Mouse (Mus musculus) forebrain, embryonic 12.5 days (tissue): ENCODE results near the gene Ralgapb. TPM values are rescaled to one million over a fixed set of nuclear protein-coding genes. Genes with fewer than 3 reads are reported as not detected.

Source experiments
- ATAC-seq: fragments of 200-750 bp; cut with Nextera tagmentation; 2 replicates; pipeline ENCODE4 v1.8.0; 2017; ENCODE audit warnings: moderate TSS enrichment; ENCODE audit not compliant: low FRiP score
- H3K27ac ChIP-seq: fragments of 300-500 bp; sonication (generic); 2 replicates; pipeline ENCODE4 v1.5.1; 2016; ENCODE audit warnings: mild to moderate bottlenecking
- H3K27me3 ChIP-seq: fragments of 300-500 bp; sonication (generic); 2 replicates; pipeline ENCODE4 v1.6.1; 2016; ENCODE audit warnings: mild to moderate bottlenecking
- H3K36me3 ChIP-seq: fragments of 300-500 bp; sonication (generic); replicated peaks from 2 replicates; pipeline ENCODE4 v1.6.1; 2016; ENCODE audit warnings: mild to moderate bottlenecking
- H3K4me1 ChIP-seq: fragments of 300-500 bp; sonication (generic); 2 replicates; pipeline ENCODE4 v1.6.1; 2016
- H3K4me2 ChIP-seq: fragments of 300-500 bp; sonication (generic); 2 replicates; pipeline ENCODE4 v1.6.1; 2016; ENCODE audit warnings: mild to moderate bottlenecking, moderate library complexity
- H3K4me3 ChIP-seq: fragments of 300-500 bp; sonication (generic); replicated peaks from 2 replicates; pipeline ENCODE4 v1.5.1; 2016; ENCODE audit warnings: mild to moderate bottlenecking
- H3K9ac ChIP-seq: fragments of 300-500 bp; sonication (generic); 2 replicates; pipeline ENCODE4 v1.6.1; 2016; ENCODE audit warnings: mild to moderate bottlenecking
- H3K9me3 ChIP-seq: fragments of 300-500 bp; sonication (generic); 2 replicates; pipeline ENCODE4 v1.6.1; 2016
- WGBS: fragments of 180-500 bp; shearing (Covaris S2); methylation state at CpG from one replicate; pipeline ENCODE4 v1.1.7; 2016; 5-methylcytosine and 5-hydroxymethylcytosine counted together
- polyA plus RNA-seq: library from polyadenylated mRNA; unstranded; fragments of >200 nt; fragmentation: Nextera tagmentation; extraction: Ambion mirVana; gene quantifications from 2 replicates; pipeline ENCODE4 v1.2.1, GENCODE M21; 2016

Gene Ralgapb
- polyA plus RNA-seq, 1 experiment from 2014 or later: 24.3 TPM

- Histone ChIP-seq H3K27me3 (no peaks in the 10 kb centered on the region), H3K4me3 (no peak within 1 kb of the TSS), H3K9ac (no peak within 1 kb of the TSS), H3K9me3 (no peaks in the 10 kb centered on the region), H3K27ac (no peak within 1 kb of the TSS), H3K4me2 (no peak within 1 kb of the TSS), H3K4me1 (no peaks in the 10 kb centered on the region), H3K36me3 (peaks cover 26% of the 10 kb centered on the region)
- WGBS: 78% methylated on average over 11 of the region's 11 CpGs
- ATAC-seq: no peak
Observed at GRCm38 (mm10) chr2:158501836-158502812, 92.5 kb downstream of the Ralgapb start, which contains the start of gene Adig. TSS of gene Adig (plus strand) at chr2:158502612.

GRCm38 (mm10) chr2:158503226-158503625 is 93.6 kb downstream of the Ralgapb start:
- Histone ChIP-seq H3K4me3 (no peak overlapping the region), H3K36me3 (peaks cover 15% of the 10 kb centered on the region), H3K4me2 (no peak overlapping the region), H3K27me3 (no peaks in the 10 kb centered on the region), H3K4me1 (no peaks in the 10 kb centered on the region), H3K27ac (no peak overlapping the region), H3K9ac (no peak overlapping the region), H3K9me3 (no peaks in the 10 kb centered on the region)
- WGBS: 85% methylated on average over 7 of the region's 7 CpGs
- ATAC-seq: no peak

DNA sequence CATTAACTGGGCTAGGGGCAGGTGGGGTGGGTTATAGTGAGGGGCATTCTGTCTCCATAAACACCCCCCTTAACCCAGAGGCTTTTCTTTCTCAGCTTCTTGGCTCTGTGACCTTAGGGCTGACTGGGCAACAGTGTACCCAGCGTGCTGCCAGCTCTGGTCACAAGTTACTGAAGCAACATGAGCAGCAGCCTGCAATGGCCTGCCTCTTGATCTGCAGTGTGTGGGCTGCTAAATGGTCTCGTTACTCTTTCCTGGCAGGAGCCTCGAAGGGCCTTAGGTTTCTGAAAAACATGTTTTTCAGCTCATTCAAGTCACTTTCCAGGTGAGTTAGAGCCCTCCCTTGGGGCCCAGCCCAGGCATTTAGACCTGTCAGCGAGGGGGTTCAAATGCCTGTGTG is 94.0 kb downstream of the Ralgapb start:
- H3K4me1 ChIP-seq: no peaks in the 10 kb centered on the region
- peaks cover 11% of the 10 kb centered on the region for H3K36me3 ChIP-seq
- 77% methylated on average over 4 of the region's 4 CpGs for WGBS
- no peaks in the 10 kb centered on the region for H3K9me3 ChIP-seq
- no peak overlapping the region for H3K27ac ChIP-seq
- H3K9ac ChIP-seq: no peak overlapping the region
- H3K4me3 ChIP-seq: no peak overlapping the region
- no peak overlapping the region for H3K4me2 ChIP-seq
- ATAC-seq: no peak
- H3K27me3 ChIP-seq: no peaks in the 10 kb centered on the region

DNA sequence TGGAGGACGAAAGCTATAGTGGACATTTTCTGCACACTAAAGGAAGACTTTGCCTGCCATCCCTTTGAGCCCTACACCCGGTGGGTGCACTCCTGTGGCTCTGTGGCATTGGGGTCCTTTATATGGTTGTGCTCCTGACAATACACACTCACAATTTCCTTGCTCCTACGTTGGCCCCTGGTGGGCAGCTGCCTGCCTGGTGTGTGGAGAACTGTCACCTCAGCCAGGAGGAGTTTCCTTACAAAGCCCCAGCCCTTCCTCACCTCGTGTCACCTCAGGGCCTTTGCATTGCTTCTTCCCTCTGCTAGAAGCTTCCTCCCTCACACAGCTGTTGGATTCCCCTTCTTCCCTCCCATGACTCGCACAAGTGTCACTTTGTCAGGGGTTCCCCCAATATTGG is 96.8 kb downstream of the Ralgapb start:
- H3K27ac ChIP-seq: no peak overlapping the region
- H3K36me3 ChIP-seq: no peaks in the 10 kb centered on the region
- WGBS: 86% methylated on average over 5 of the region's 5 CpGs
- H3K9ac ChIP-seq: no peak overlapping the region
- no peaks in the 10 kb centered on the region for H3K4me1 ChIP-seq
- no peak overlapping the region for H3K4me3 ChIP-seq
- H3K27me3 ChIP-seq: no peaks in the 10 kb centered on the region
- H3K9me3 ChIP-seq: no peaks in the 10 kb centered on the region
- H3K4me2 ChIP-seq: no peak overlapping the region
- ATAC-seq: no peak

GRCm38 (mm10) chr2:158507046-158507445 is 97.4 kb downstream of the Ralgapb start:
- Histone ChIP-seq H3K36me3 (no peaks in the 10 kb centered on the region), H3K9ac (no peak overlapping the region), H3K27ac (no peak overlapping the region), H3K4me2 (no peak overlapping the region), H3K9me3 (no peaks in the 10 kb centered on the region), H3K4me3 (no peak overlapping the region), H3K27me3 (no peaks in the 10 kb centered on the region), H3K4me1 (no peaks in the 10 kb centered on the region)
- 91% methylated on average over 10 of the region's 10 CpGs for WGBS
- no peak for ATAC-seq

DNA sequence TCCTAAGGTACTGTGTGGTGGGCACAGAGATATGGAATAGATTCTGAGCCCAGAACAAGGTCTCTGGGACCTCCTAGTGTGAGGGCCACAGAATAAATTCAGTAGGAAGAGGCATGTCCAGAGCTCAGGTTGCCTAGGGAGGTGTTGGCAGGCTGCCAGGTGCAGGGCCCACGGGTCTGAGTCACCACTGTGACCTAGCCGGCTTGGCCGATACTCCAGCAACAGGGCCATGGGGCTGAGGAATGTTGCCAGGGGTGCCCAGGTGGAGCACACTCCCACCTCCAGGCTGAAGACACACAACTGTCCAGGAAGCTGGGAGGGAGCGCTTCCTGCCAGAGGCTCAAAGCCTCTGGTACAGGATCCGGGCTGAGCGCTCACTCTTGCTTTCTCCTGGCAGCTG is 101.0 kb downstream of the Ralgapb start:
- no peaks in the 10 kb centered on the region for H3K27me3 ChIP-seq
- no peak for ATAC-seq
- H3K27ac ChIP-seq: no peak overlapping the region
- no peaks in the 10 kb centered on the region for H3K36me3 ChIP-seq
- 91% methylated on average over 6 of the region's 6 CpGs for WGBS
- H3K9me3 ChIP-seq: no peaks in the 10 kb centered on the region
- H3K9ac ChIP-seq: no peak overlapping the region
- no peaks in the 10 kb centered on the region for H3K4me1 ChIP-seq
- no peak overlapping the region for H3K4me2 ChIP-seq
- H3K4me3 ChIP-seq: no peak overlapping the region

DNA sequence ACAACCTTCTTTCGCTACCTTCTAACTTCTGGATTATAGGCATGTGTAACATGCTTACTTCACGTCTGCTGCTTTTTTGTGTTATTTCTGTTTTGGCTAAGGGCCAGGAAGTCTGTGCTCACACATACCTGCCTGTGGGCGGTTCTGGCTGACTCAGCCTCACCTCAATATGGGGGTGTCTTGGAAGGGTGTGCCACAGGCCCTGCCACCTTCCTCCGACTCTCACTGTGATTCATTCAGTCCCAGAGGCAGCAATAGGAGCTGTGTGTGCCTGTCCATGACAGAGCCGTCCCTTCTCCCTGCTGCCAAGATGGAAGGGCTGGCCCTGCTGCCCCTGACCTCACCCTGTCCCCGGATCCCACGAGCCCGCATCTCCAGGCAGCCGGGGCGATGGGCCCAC is 102.9 kb downstream of the Ralgapb start, which contains the start of gene Arhgap40:
TSS of gene Arhgap40 (plus strand) at position 269 of the 400 bp plus-strand sequence.
- ATAC-seq: no peak
- Histone ChIP-seq H3K4me1 (no peaks in the 10 kb centered on the region), H3K36me3 (no peaks in the 10 kb centered on the region), H3K9ac (no peak within 1 kb of the TSS), H3K27ac (no peak within 1 kb of the TSS), H3K27me3 (no peaks in the 10 kb centered on the region), H3K9me3 (no peaks in the 10 kb centered on the region), H3K4me2 (no peak within 1 kb of the TSS), H3K4me3 (no peak within 1 kb of the TSS)
- WGBS: 94% methylated on average over 10 of the region's 10 CpGs

GRCm38 (mm10) chr2:158513821-158514336 is 104.2 kb downstream of the Ralgapb start:
- Histone ChIP-seq H3K36me3 (no peaks in the 10 kb centered on the region), H3K9ac (no peak overlapping the region), H3K27me3 (no peaks in the 10 kb centered on the region), H3K9me3 (no peaks in the 10 kb centered on the region), H3K4me1 (no peaks in the 10 kb centered on the region), H3K4me3 (no peak overlapping the region), H3K27ac (no peak overlapping the region), H3K4me2 (no peak overlapping the region)
- WGBS: 71% methylated on average over 12 of the region's 12 CpGs
- ATAC-seq: no peak

DNA sequence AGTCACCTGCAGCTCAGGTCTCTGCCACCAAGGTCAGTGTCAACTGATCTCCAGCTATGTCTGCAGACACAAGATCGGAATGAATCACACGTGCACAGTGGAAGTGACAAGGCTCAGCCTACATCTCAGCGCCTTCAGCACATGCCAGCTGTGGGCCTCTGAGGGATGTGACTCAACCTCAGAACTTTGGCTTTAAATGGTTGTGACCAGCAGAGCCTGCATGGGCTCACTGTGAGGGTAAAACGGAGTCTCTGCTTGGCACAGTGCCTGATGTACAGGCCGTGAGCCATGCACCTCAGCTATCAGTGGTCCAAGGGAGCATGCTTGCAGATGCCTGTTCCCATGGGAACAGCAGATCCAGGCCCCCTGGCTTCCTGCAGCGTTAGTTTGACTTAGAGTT is 108.9 kb downstream of the Ralgapb start:
- Histone ChIP-seq H3K27me3 (no peaks in the 10 kb centered on the region), H3K4me1 (no peaks in the 10 kb centered on the region), H3K27ac (no peak overlapping the region), H3K4me3 (no peak overlapping the region), H3K4me2 (no peak overlapping the region), H3K36me3 (no peaks in the 10 kb centered on the region), H3K9me3 (no peaks in the 10 kb centered on the region), H3K9ac (no peak overlapping the region)
- no peak for ATAC-seq
- WGBS: 74% methylated on average over 6 of the region's 6 CpGs

- no peaks in the 10 kb centered on the region for H3K4me1 ChIP-seq
- no peak overlapping the region for H3K4me3 ChIP-seq
- no peaks in the 10 kb centered on the region for H3K9me3 ChIP-seq
- H3K9ac ChIP-seq: no peak overlapping the region
- no peaks in the 10 kb centered on the region for H3K27me3 ChIP-seq
- no peak overlapping the region for H3K4me2 ChIP-seq
- no peaks in the 10 kb centered on the region for H3K36me3 ChIP-seq
- WGBS: 87% methylated on average over 11 of the region's 11 CpGs
- ATAC-seq: no peak
- H3K27ac ChIP-seq: no peak overlapping the region
Observed at GRCm38 (mm10) chr2:158519071-158519470, 109.4 kb downstream of the Ralgapb start.

DNA sequence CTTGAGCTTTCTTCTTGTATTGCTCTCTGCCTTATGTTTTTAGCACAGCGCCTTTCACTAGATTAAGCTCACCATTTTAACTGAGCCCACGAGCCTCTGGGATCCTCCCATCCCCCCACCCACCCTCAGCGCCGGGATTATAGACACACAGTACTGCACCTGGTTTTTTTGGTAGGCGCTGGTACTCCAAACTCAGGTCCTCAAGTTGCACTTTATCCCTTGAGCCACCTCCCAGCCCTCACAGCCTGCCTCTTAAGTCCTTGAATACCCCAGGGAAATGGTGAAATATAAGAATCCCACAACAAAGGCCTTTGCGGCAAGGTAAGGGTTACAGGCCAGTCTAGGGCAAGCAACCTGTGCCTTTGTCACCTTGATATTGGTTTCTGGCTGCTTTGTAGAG is 110.2 kb downstream of the Ralgapb start:
- Histone ChIP-seq H3K4me1 (no peaks in the 10 kb centered on the region), H3K36me3 (no peaks in the 10 kb centered on the region), H3K4me2 (no peak overlapping the region), H3K27me3 (no peaks in the 10 kb centered on the region), H3K9me3 (no peaks in the 10 kb centered on the region), H3K27ac (no peak overlapping the region), H3K4me3 (no peak overlapping the region), H3K9ac (no peak overlapping the region)
- no peak for ATAC-seq
- 73% methylated on average over 6 of the region's 6 CpGs for WGBS

GRCm38 (mm10) chr2:158523060-158523459 is 113.4 kb downstream of the Ralgapb start:
- Histone ChIP-seq H3K4me3 (no peak overlapping the region), H3K4me2 (no peak overlapping the region), H3K9me3 (no peaks in the 10 kb centered on the region), H3K9ac (no peak overlapping the region), H3K4me1 (no peaks in the 10 kb centered on the region), H3K27me3 (no peaks in the 10 kb centered on the region), H3K36me3 (no peaks in the 10 kb centered on the region), H3K27ac (no peak overlapping the region)
- ATAC-seq: no peak
- 85% methylated on average over 8 of the region's 8 CpGs for WGBS
